Mouse (Mus musculus) cerebellum, postnatal 14 days (tissue): ENCODE measurements around the gene Gstp1.
"Not testable (repeated sequence)": the region's sequence is repeated elsewhere in the genome, so short reads cannot be mapped to it uniquely, and the experiment has no call there.

ENCODE experiments used
- DNase-seq, 2 experiments: peaks; one replicate each; pipeline ENCODE4 v3.0.0; 2021; ENCODE audit warnings: mixed read lengths in 2 of 2

Gstp1 gene

GRCm38 (mm10) chr19:4037788-4038232 is at the start of gene Gstp1:
Gene Gstp1 (minus strand): TSS chr19:4037985.
- DNase-seq: peak; percentile 78

DNA sequence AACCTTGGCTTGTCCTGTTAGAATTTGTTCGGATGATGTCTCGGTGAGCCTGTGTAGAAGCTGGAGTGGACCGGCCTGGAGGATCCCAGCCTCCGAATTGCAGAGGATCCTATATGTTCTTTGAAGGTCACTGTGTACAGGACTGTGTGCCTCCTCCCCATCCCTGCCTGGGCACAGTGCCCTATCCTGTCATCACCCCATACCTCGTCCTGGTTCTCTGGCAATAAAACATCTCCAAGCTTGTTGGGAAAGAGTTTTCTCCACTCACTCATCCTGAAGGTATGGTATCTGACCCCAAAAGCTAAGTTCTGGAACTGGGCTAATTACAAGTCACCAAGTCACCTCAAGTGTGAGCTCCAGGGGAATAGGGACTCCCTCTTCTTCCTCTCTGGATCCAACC is 49.3 kb upstream of the Gstp1 start:
- DNase-seq: no peak

GRCm38 (mm10) chr19:4086156-4086555 is 48.4 kb upstream of the Gstp1 start:
- DNase-seq: no peak

DNA sequence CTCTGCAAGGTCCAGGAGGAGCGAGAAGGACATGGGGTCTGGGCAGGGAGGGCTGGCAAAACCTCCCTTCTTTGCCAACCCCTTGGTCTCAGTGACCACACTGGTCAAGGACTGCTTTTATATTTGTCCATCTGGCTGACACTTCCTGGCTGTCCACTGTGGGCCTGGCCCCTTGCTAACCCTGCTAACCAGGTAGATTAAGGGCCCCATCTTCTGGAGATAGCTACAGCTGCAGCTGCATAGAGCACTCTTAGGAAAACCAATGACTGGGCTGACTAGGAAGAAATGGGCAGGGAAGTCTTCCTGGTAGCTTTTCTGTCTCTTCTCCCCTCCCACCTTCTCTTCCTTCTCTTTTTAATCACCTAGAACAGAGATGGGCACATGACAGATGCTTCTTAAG is 47.2 kb upstream of the Gstp1 start:
- DNase-seq: peak in 1 of 2 experiments; percentile 20

DNA sequence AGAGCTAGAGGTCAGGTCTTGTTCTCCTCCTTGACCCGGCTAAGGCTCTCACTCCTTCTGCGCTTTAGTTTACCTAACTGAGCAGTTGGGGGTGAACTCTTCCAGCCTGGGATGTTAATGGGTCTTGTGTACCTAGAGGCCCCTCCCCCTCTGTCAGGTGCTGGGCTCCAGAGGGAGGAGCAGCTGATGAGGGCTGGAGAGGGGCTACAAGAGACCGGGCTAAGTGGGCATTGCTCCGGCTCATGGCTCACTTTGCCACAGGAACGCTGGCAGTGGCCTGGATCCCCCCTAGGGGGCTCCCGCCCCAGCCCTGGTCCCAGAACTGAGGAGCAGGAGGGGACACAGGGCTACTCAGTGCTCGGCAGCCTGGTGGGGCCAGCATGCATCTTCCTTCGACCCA is 46.0 kb upstream of the Gstp1 start:
- no peak for DNase-seq

GRCm38 (mm10) chr19:4083316-4083715 is 45.5 kb upstream of the Gstp1 start:
- peak in 1 of 2 experiments; percentile 24 for DNase-seq

GRCm38 (mm10) chr19:4082219-4082965 is 44.6 kb upstream of the Gstp1 start:
- DNase-seq: peak in 1 of 2 experiments; percentile 33

GRCm38 (mm10) chr19:4081394-4081793 is 43.6 kb upstream of the Gstp1 start, which contains the start of gene Cabp2:
Gene Cabp2 (plus strand): TSS chr19:4081578.
- DNase-seq: no peak

GRCm38 (mm10) chr19:4080511-4081009 is 42.8 kb upstream of the Gstp1 start:
- DNase-seq: peak; percentile 80 to 82

- peak in 1 of 2 experiments; percentile 33 for DNase-seq
Measured at GRCm38 (mm10) chr19:4079594-4079993, 41.8 kb upstream of the Gstp1 start.

DNA sequence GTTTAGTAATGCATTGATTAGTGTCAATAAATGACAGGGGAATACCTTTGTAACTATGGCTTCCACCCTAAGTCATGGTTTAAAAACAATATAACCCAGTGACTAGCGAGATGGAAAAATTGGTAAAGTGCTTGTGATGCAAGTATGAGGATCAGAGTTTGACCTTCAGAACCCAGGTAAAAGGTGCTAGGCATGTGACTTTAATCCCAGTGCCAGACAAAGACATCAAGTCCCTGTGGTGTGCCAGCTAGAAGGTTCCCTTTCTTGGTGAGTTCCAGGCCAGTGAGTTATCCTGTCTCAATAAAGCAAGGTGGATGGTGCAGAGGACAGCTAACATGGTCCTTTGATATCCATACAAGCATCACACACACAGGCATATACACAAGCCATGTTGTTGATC is 37.7 kb upstream of the Gstp1 start:
- no peak for DNase-seq

GRCm38 (mm10) chr19:4072706-4073424 is 35.1 kb upstream of the Gstp1 start:
- no peak for DNase-seq

DNA sequence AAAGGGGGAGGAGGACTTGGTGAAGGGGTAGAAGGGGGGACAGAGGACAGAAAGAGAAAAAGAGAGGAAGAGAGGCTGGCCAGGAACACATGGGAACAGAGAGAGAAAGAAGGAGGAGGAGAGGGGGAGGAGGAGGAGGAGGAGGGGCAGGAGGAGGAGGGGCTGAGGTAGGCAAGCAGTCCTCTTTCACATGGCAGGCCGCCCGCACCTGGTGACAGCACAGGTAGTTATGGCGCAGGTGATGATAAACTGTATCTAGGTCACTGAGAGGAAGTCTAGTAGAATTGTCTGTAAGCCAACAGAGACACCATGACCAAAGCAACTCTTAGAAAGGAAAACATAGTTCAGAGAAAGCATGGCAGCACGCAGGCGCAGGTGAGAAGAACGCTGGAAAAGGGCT is 33.6 kb upstream of the Gstp1 start:
- peak; percentile 52 to 59 for DNase-seq

DNA sequence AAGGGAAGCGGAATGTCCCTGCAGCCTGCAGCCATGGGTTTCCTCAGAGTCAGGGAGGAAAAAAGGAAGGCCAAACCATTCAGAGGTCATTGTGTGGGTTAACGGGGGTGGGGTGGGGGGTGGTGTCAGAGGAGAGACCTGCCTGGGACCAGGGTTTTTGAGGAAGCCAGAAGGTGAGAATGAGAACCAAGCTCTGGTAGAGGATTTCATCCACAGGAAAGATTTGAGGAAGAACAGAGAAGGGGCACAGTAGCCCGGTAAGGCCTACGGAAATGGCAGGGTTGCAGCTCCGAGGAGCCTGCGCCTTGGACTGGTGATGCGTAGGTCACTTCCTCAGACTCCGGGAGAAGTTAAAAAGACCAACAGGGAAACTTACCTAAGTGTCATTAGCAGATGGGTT is 33.0 kb upstream of the Gstp1 start:
- DNase-seq: no peak

DNA sequence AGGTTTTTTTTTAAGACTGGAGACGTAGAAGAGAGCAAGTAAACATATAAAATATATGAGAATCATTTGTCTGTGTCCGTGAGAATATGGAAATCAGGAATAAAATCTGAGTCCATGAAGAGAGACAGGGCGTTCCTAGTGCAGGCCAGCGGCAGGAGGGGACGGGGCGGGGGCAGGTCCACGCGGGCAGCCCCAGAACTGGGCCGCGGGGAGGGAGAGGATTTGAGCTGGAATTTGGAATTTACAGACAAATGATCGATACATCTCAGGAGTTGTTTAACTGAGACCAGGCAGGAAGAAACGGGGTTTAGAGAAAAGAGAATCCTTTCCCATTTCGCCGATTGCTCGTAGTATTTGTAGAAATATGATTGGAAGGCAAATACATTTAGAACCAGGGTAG is 32.5 kb upstream of the Gstp1 start:
- no peak for DNase-seq

GRCm38 (mm10) chr19:4068717-4069410 is 31.1 kb upstream of the Gstp1 start:
- no peak for DNase-seq

DNA sequence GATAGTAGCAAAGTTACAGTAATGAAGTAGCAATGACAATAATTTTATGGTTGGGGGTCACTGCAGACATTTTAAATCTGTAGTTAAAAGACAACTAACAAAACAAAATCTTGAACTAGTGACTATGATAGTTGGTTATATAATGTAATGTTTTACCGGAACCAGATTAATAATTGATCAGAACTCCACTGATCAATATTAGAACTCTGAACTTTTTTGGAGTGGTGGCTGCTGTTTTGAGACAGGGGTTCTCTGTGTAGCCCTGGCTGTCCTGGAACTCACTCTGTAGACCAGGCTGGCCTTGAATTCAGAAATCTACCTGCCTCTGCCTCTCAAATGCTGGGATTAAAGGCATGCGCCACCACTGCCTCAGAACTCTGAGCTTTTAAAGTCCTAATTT is 30.5 kb upstream of the Gstp1 start:
- DNase-seq: not testable (repeated sequence)

DNA sequence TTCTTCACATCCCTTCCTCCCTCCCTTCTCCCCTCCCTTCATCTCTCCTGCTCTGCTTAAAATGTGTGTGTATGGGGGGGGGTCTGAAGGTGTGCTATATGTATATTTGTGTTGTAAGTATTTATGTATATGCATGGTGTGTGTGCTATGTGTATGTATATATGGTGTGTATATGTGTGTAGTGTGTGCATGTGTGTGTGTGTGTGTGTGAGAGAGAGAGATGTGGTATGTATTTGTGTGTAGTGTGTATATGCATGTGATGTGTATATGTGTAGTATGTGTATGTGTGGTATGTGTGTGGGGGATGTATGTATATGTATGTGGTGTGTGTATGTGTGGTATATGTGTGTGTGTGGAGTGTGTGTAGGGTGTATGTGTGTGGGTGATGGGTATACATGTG is 29.1 kb upstream of the Gstp1 start:
- no peak for DNase-seq

- no peak for DNase-seq
Measured at GRCm38 (mm10) chr19:4066280-4066679, 28.5 kb upstream of the Gstp1 start.

DNA sequence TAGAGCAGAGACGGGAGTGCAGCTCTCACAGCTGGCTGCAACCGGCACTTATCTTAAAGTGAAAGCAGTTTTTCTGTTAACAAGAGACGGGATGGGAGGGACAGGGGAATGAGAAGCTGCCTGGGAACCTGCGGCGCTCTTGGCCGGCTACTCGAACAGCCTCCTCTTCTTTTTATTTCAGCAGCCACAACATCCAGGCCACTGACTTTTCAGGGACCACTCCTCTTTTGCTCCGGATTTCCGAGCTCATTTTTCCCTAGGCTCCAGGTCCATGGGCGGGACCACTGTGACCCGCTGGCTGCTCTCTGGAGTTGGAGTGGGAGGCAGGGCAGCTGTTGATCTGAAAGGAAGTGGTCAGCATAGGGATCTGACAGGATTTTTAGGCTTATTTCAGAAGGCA is 26.7 kb upstream of the Gstp1 start:
- not testable (repeated sequence) for DNase-seq

- DNase-seq: not testable (repeated sequence)
Measured at GRCm38 (mm10) chr19:4063357-4063756, 25.6 kb upstream of the Gstp1 start.

GRCm38 (mm10) chr19:4060899-4061465 is 23.2 kb upstream of the Gstp1 start:
- no peak for DNase-seq
